Mouse (Mus musculus) limb, embryonic 10.5 days (tissue): ENCODE results near the gene Acap2. TPM values are rescaled to one million over a fixed set of nuclear protein-coding genes. Genes with fewer than 3 reads are reported as not detected.
A peak's percentile ranks its signal among the peaks of the same experiment; 100 is the strongest.

Source experiments
- DNase-seq: peaks from one replicate; pipeline ENCODE4 v3.0.0-alpha.2; 2017; ENCODE audit warnings: low spot score
- H3K27ac ChIP-seq: fragments of 300-500 bp; sonication (generic); 2 replicates; pipeline ENCODE4 v1.5.1; 2016; ENCODE audit warnings: mild to moderate bottlenecking
- H3K27me3 ChIP-seq: fragments of 300-500 bp; sonication (generic); 2 replicates; pipeline ENCODE4 v1.6.1; 2016; ENCODE audit warnings: low read depth, mild to moderate bottlenecking; ENCODE audit not compliant: poor library complexity, severe bottlenecking
- H3K36me3 ChIP-seq: fragments of 300-500 bp; sonication (generic); 2 replicates; pipeline ENCODE4 v1.6.1; 2016; ENCODE audit warnings: mild to moderate bottlenecking, moderate library complexity
- H3K4me1 ChIP-seq: fragments of 300-500 bp; sonication (generic); 2 replicates; pipeline ENCODE4 v1.6.1; 2016
- H3K4me3 ChIP-seq: fragments of 300-500 bp; sonication (generic); 2 replicates; pipeline ENCODE4 v1.5.1; 2016; ENCODE audit warnings: mild to moderate bottlenecking, moderate library complexity
- H3K9me3 ChIP-seq: fragments of 300-500 bp; sonication (generic); replicated peaks from 2 replicates; pipeline ENCODE4 v1.6.1; 2016; ENCODE audit warnings: mild to moderate bottlenecking
- WGBS: fragments of 180-500 bp; shearing (Covaris S2); methylation state at CpG from one replicate; pipeline ENCODE4 v1.1.7; 2016; 5-methylcytosine and 5-hydroxymethylcytosine counted together
- polyA plus RNA-seq: library from polyadenylated mRNA; unstranded; fragments of >200 nt; fragmentation: Nextera tagmentation; extraction: Ambion mirVana; gene quantifications from 2 replicates; pipeline ENCODE4 v1.2.1, GENCODE M21; 2016

Acap2 gene
- polyA plus RNA-seq, 1 experiment from 2014 or later = 16.4 TPM

- Histone ChIP-seq H3K27me3 (no peaks in the 10 kb centered on the region), H3K9me3 (no peaks in the 10 kb centered on the region), H3K4me3 (no peak overlapping the region), H3K27ac (no peak overlapping the region), H3K36me3 (peaks cover 10% of the 10 kb centered on the region), H3K4me1 (no peaks in the 10 kb centered on the region)
- no peak for DNase-seq
- 95% methylated on average over 4 of the region's 4 CpGs for WGBS
These were observed 51.2 kb downstream of the Acap2 start for GRCm38 (mm10) chr16:31149841-31150240.

DNA sequence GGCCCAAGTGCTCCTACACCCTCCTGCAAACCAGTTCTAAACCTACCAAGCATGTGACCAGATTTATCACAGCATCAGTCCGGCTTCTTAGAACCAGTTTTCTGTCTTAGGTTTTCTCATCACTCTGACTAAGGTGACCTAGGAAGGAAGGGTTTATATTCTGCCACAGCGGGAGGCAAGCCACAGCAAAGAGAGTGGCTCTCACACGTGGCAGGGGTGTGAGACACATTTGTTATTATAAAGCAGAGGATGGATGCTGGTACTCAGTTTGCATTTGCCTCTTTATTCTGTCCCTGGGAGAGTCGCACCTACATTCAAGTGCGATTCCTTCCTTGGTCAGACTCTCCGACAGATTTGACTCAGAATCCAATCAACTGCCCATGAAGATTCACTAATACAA is 52.2 kb downstream of the Acap2 start:
- H3K4me1 ChIP-seq = no peaks in the 10 kb centered on the region
- H3K9me3 ChIP-seq = no peaks in the 10 kb centered on the region
- WGBS = 73% methylated on average over 6 of the region's 6 CpGs
- no peaks in the 10 kb centered on the region for H3K27me3 ChIP-seq
- H3K36me3 ChIP-seq = peaks cover 8% of the 10 kb centered on the region
- H3K27ac ChIP-seq = no peak overlapping the region
- H3K4me3 ChIP-seq = no peak overlapping the region
- no peak for DNase-seq

DNA sequence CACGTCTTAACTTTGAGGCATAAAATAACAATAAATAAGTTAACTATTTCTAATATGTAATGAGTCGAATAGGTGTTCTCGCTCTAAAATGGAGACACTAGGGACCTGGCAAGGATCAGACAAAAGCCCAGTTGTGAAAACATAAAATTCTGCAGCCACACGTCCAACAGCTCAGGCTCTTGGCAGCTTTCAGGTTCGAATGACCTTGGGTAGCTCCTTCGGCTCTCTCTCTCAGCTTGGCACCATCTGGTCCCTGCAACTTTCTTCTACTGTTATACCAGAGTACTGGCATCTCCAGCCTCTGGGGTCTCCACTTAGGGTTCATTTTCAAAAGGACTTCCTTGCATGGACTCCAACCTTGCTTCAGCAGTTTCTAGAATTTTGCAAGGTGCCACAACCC is 53.3 kb downstream of the Acap2 start:
- H3K27me3 ChIP-seq = no peaks in the 10 kb centered on the region
- WGBS = 92% methylated on average over 6 of the region's 6 CpGs
- H3K27ac ChIP-seq = no peak overlapping the region
- H3K9me3 ChIP-seq = no peaks in the 10 kb centered on the region
- DNase-seq = no peak
- H3K36me3 ChIP-seq = peaks cover 8% of the 10 kb centered on the region
- no peaks in the 10 kb centered on the region for H3K4me1 ChIP-seq
- H3K4me3 ChIP-seq = no peak overlapping the region

DNA sequence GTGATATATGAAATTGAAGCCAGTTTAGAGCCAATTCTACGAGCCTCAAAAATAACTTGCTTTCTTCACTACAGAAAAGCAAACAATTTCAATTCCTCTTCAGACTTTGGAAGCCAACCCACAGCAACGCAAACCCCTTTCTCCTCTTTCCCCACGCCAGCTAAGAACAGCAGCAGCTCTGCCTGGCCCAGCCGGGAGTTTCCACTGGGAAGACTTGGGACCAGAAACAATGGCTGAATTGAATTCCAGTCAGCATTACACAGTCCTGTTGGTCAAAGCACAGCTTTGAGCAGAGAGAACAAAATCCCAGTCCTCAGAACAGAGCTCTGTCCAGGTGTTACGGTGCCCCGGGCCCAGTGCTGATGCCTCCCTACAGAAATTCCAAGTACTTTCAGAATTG is 59.1 kb downstream of the Acap2 start:
- WGBS = 84% methylated on average over 6 of the region's 6 CpGs
- DNase-seq = no peak
- no peak overlapping the region for H3K27ac ChIP-seq
- no peak overlapping the region for H3K4me3 ChIP-seq
- H3K4me1 ChIP-seq = no peaks in the 10 kb centered on the region
- no peaks in the 10 kb centered on the region for H3K27me3 ChIP-seq
- H3K9me3 ChIP-seq = no peaks in the 10 kb centered on the region
- peaks cover 13% of the 10 kb centered on the region for H3K36me3 ChIP-seq

- H3K4me1 ChIP-seq = peaks cover 22% of the 10 kb centered on the region
- H3K27me3 ChIP-seq = no peaks in the 10 kb centered on the region
- peaks cover 22% of the 10 kb centered on the region for H3K36me3 ChIP-seq
- no peak overlapping the region for H3K27ac ChIP-seq
- no peak for DNase-seq
- H3K4me3 ChIP-seq = no peak overlapping the region
- WGBS = 79% methylated on average over 13 of the region's 13 CpGs
- no peaks in the 10 kb centered on the region for H3K9me3 ChIP-seq
These were observed 64.3 kb downstream of the Acap2 start for GRCm38 (mm10) chr16:31136616-31137253.

- Histone ChIP-seq H3K36me3 (peaks cover 22% of the 10 kb centered on the region), H3K27me3 (no peaks in the 10 kb centered on the region), H3K9me3 (no peaks in the 10 kb centered on the region), H3K4me3 (no peak overlapping the region), H3K4me1 (peaks cover 34% of the 10 kb centered on the region), H3K27ac (peak overlapping the region; percentile 65)
- WGBS = 64% methylated on average over 8 of the region's 8 CpGs
- no peak for DNase-seq
These were observed 65.5 kb downstream of the Acap2 start for GRCm38 (mm10) chr16:31135519-31135918.

- Histone ChIP-seq H3K4me3 (no peak overlapping the region), H3K27ac (peak overlapping the region; percentile 54; the same call in 1 of the 2 replicates), H3K4me1 (peaks cover 37% of the 10 kb centered on the region), H3K36me3 (peaks cover 17% of the 10 kb centered on the region), H3K27me3 (no peaks in the 10 kb centered on the region), H3K9me3 (no peaks in the 10 kb centered on the region)
- peak; percentile 65 for DNase-seq
- 27% methylated on average over 5 of the region's 5 CpGs for WGBS
These were observed 69.5 kb downstream of the Acap2 start for GRCm38 (mm10) chr16:31131531-31131930.

- H3K27me3 ChIP-seq = no peaks in the 10 kb centered on the region
- DNase-seq = no peak
- H3K4me1 ChIP-seq = peaks cover 32% of the 10 kb centered on the region
- WGBS = 81% methylated on average over 5 of the region's 5 CpGs
- peaks cover 17% of the 10 kb centered on the region for H3K36me3 ChIP-seq
- no peak overlapping the region for H3K27ac ChIP-seq
- H3K4me3 ChIP-seq = no peak overlapping the region
- no peaks in the 10 kb centered on the region for H3K9me3 ChIP-seq
These were observed 72.9 kb downstream of the Acap2 start for GRCm38 (mm10) chr16:31128116-31128515.

GRCm38 (mm10) chr16:31124991-31125390 is 76.1 kb downstream of the Acap2 start:
- H3K4me3 ChIP-seq = no peak overlapping the region
- 61% methylated on average over 5 of the region's 5 CpGs for WGBS
- H3K4me1 ChIP-seq = peaks cover 6% of the 10 kb centered on the region
- H3K27ac ChIP-seq = no peak overlapping the region
- H3K27me3 ChIP-seq = no peaks in the 10 kb centered on the region
- H3K36me3 ChIP-seq = peaks cover 15% of the 10 kb centered on the region
- no peaks in the 10 kb centered on the region for H3K9me3 ChIP-seq
- DNase-seq = no peak

GRCm38 (mm10) chr16:31121612-31122011 is 79.4 kb downstream of the Acap2 start:
- H3K27me3 ChIP-seq = no peaks in the 10 kb centered on the region
- H3K27ac ChIP-seq = no peak overlapping the region
- H3K4me3 ChIP-seq = no peak overlapping the region
- DNase-seq = no peak
- peaks cover 14% of the 10 kb centered on the region for H3K4me1 ChIP-seq
- no peaks in the 10 kb centered on the region for H3K9me3 ChIP-seq
- 96% methylated on average over 6 of the region's 6 CpGs for WGBS
- peaks cover 13% of the 10 kb centered on the region for H3K36me3 ChIP-seq

DNA sequence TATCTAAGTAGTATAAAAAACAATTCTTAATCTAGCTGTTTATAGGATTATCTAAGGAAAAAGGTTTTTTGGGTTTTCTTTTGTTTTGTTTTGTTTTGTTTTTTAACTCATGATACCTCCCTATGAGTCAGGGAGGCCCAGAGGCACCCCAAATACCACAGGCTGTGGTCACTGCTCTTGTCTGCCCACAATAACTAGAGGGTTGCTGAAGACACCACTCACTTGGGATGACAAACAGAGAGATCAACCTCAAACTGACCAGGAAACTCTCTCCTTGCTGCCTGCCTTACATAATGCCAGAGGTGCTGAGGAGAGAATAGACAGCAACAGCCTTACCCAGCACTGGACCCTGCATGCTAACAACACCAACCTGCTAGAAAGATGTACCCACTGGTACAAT is 87.4 kb downstream of the Acap2 start:
- no peak for DNase-seq
- no peaks in the 10 kb centered on the region for H3K9me3 ChIP-seq
- no peak overlapping the region for H3K4me3 ChIP-seq
- no peaks in the 10 kb centered on the region for H3K27me3 ChIP-seq
- peaks cover 8% of the 10 kb centered on the region; the same call in 1 of the 2 replicates for H3K4me1 ChIP-seq
- H3K27ac ChIP-seq = no peak overlapping the region
- peaks cover 41% of the 10 kb centered on the region for H3K36me3 ChIP-seq

- H3K9me3 ChIP-seq = no peaks in the 10 kb centered on the region
- no peak overlapping the region for H3K27ac ChIP-seq
- H3K4me3 ChIP-seq = no peak overlapping the region
- no peak for DNase-seq
- peaks cover 42% of the 10 kb centered on the region for H3K36me3 ChIP-seq
- H3K4me1 ChIP-seq = no peaks in the 10 kb centered on the region
- WGBS = 91% methylated on average over 2 of the region's 2 CpGs
- H3K27me3 ChIP-seq = no peaks in the 10 kb centered on the region
These were observed 99.7 kb downstream of the Acap2 start for GRCm38 (mm10) chr16:31101352-31101751.

GRCm38 (mm10) chr16:31099906-31100305 is 101.1 kb downstream of the Acap2 start:
- H3K27me3 ChIP-seq = no peaks in the 10 kb centered on the region
- no peak for DNase-seq
- WGBS = 83% methylated on average over 1 of the region's 1 CpGs
- peaks cover 39% of the 10 kb centered on the region for H3K36me3 ChIP-seq
- no peaks in the 10 kb centered on the region for H3K4me1 ChIP-seq
- no peak overlapping the region for H3K4me3 ChIP-seq
- H3K9me3 ChIP-seq = no peaks in the 10 kb centered on the region
- no peak overlapping the region for H3K27ac ChIP-seq

GRCm38 (mm10) chr16:31094036-31094435 is 107.0 kb downstream of the Acap2 start:
- Histone ChIP-seq H3K9me3 (no peaks in the 10 kb centered on the region), H3K36me3 (0 out of 2 replicates have a peak, but pooled peaks cover 3% of the 10 kb centered on the region), H3K4me1 (no peaks in the 10 kb centered on the region), H3K4me3 (no peak overlapping the region), H3K27ac (no peak overlapping the region), H3K27me3 (no peaks in the 10 kb centered on the region)
- 89% methylated on average over 6 of the region's 6 CpGs for WGBS
- DNase-seq = no peak
